Mouse (Mus musculus): ENCODE measurements around the gene Entpd2. TPM values are rescaled to one million over a fixed set of nuclear protein-coding genes. Genes with fewer than 3 reads are reported as not detected.

Gene Entpd2
- polyA plus RNA-seq, 1 experiment from 2014 or later = not detected

DNA sequence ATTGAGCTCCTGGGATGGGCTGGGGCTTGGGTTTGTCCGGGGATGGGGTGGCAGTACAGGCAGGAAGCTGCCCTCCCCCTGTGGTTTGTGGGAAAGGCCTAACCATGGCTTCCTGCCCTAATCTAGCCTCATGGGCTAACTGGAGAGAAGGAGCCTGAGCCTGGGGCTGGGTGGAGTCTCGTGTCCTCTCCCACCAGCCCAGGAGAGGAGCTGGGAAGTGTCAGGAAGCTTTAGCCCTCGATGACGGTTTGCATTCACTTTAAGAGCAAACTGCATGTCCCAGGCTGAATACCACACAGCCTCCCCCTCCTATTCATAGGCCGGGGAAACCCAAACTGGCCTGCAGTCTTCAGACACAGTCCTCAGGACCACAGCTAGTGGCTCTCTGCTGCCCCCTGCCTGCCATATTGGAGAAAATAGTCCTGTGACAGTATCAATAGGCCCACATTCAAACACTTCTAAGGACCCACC lies 31.1 kb downstream of the Entpd2 start:
- H3K4me3 ChIP-seq = no peak overlapping the region
- no peaks in the 10 kb centered on the region for H3K36me3 ChIP-seq (replicated peaks)
- peak; percentile 82 for DNase-seq (ENCODE audit: extremely low spot score, low spot score)
- no peaks in the 10 kb centered on the region for H3K9me3 ChIP-seq
- peaks cover 50% of the 10 kb centered on the region for H3K4me1 ChIP-seq
- WGBS = 27% methylated on average over 5 of the region's 5 CpGs
- peaks cover 70% of the 10 kb centered on the region for H3K27me3 ChIP-seq (ENCODE audit: poor library complexity, severe bottlenecking)
- no peak overlapping the region for H3K27ac ChIP-seq

- no peak overlapping the region for H3K27ac ChIP-seq
Observed at GRCm38 (mm10) chr2:25427256-25427655, 31.6 kb downstream of the Entpd2 start.

DNA sequence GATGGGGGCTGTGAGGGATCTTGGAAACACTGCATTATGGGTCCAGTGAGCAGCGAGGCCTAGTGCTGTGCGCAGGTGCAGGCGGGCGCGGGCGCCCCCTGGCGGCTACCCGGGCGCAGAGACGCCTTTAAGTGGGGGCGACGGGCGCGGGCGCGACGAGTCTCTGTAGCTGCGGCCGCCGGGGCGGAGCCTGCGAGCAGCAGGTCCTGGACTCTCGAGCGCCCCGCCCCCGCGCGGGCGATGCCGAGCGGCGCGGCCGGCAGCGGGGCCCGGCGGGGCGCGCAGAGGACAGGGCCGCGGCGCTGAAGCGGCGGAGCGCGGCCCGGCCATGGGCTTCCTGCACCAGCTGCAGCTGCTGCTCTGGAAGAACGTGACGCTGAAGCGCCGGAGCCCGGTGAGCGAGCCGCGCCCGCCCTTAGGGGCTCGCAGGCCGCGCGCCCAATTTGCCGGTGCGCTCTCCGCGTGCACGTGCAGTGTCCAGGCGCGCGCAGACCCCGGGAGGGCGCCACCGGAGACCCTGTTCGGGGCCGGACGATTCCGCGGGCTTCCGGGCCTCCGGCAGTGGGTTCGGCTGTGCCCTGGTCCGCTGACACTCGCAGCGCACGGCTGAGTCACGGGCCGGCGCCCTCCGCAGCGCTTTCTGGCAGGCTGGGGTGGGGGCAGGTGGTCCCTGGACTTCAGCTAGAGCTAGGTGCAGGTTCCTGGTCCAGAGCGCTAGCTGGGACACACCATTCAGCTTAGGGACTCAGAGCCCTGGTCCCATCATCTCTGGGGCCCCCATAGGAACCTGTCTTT lies 33.0 kb downstream of the Entpd2 start, which contains the start of gene Abca2:
Gene Abca2 (plus strand): TSS at position 262 of the 795 bp plus-strand sequence.
- Histone ChIP-seq H3K9me3 (no peaks in the 10 kb centered on the region), H3K27ac (peak within 1 kb of the TSS; percentile 92), H3K4me1 (peaks cover 47% of the 10 kb centered on the region), H3K36me3 (replicated peaks) (no peaks in the 10 kb centered on the region; the same call in 1 of the 2 replicates), H3K27me3 (ENCODE audit: poor library complexity, severe bottlenecking) (peaks cover 55% of the 10 kb centered on the region), H3K4me3 (peak within 1 kb of the TSS; percentile 83)
- under 1% methylated on average over 89 of the region's 89 CpGs for WGBS
- peak; percentile 91 for DNase-seq (ENCODE audit: extremely low spot score, low spot score)

More at GRCm38 (mm10) chr2:25427256-25427655, 31.6 kb downstream of the Entpd2 start:
- DNase-seq (ENCODE audit: extremely low spot score, low spot score) = no peak
- 92% methylated on average over 5 of the region's 5 CpGs for WGBS
- H3K9me3 ChIP-seq = no peaks in the 10 kb centered on the region
- no peaks in the 10 kb centered on the region for H3K36me3 ChIP-seq (replicated peaks)
- no peak overlapping the region for H3K4me3 ChIP-seq
- H3K27me3 ChIP-seq (ENCODE audit: poor library complexity, severe bottlenecking) = peaks cover 69% of the 10 kb centered on the region
- peaks cover 50% of the 10 kb centered on the region for H3K4me1 ChIP-seq

- peak overlapping the region; percentile 83 for H3K4me3 ChIP-seq
- peak overlapping the region; percentile 92 for H3K27ac ChIP-seq
- 79% methylated on average over 5 of the region's 5 CpGs for WGBS
- peaks cover 47% of the 10 kb centered on the region for H3K4me1 ChIP-seq
- no peak for DNase-seq (ENCODE audit: extremely low spot score, low spot score)
- no peaks in the 10 kb centered on the region for H3K9me3 ChIP-seq
- peaks cover under 1% of the 10 kb centered on the region; the same call in 1 of the 2 replicates for H3K36me3 ChIP-seq (replicated peaks)
- peaks cover 45% of the 10 kb centered on the region for H3K27me3 ChIP-seq (ENCODE audit: poor library complexity, severe bottlenecking)
Observed at GRCm38 (mm10) chr2:25429435-25430180, 33.9 kb downstream of the Entpd2 start.

GRCm38 (mm10) chr2:25430395-25431233 lies 34.9 kb downstream of the Entpd2 start:
- Histone ChIP-seq H3K27ac (no peak overlapping the region), H3K9me3 (no peaks in the 10 kb centered on the region), H3K36me3 (replicated peaks) (peaks cover 10% of the 10 kb centered on the region; the same call in 1 of the 2 replicates), H3K4me1 (peaks cover 43% of the 10 kb centered on the region), H3K27me3 (ENCODE audit: poor library complexity, severe bottlenecking) (peaks cover 35% of the 10 kb centered on the region), H3K4me3 (no peak overlapping the region)
- 69% methylated on average over 17 of the region's 17 CpGs for WGBS
- DNase-seq (ENCODE audit: extremely low spot score, low spot score) = no peak

DNA sequence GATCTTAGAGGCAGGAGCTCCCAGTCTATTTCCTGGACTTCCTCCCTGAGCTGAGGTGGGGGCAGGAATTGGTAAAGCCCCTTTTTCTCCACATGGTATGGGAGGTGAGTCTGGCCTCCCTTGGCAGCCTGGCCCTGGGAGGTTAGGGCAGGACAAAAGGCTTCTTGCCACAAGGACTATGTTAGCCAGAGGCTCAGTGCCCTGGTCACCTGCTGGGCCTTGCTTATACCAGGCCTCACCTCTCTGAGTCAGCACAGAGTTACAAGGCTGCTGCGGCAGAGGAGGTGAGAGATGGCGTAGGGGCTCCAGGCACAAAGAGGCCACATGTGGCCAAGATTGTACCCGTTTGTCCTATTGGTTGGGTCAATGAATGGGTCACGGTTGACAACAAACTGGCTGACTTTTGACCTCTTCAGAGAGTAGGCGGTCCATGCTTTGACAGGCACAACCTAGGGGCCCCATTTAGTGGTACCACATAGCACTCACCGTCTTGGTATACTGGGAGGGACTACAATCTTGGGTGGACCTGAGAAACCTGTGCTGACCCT lies 35.7 kb downstream of the Entpd2 start:
- Histone ChIP-seq H3K4me3 (no peak overlapping the region), H3K36me3 (replicated peaks) (peaks cover 17% of the 10 kb centered on the region), H3K27me3 (ENCODE audit: poor library complexity, severe bottlenecking) (peaks cover 27% of the 10 kb centered on the region), H3K9me3 (no peaks in the 10 kb centered on the region), H3K4me1 (peaks cover 41% of the 10 kb centered on the region), H3K27ac (no peak overlapping the region)
- 60% methylated on average over 6 of the region's 6 CpGs for WGBS
- DNase-seq (ENCODE audit: extremely low spot score, low spot score) = no peak

- Histone ChIP-seq H3K27me3 (ENCODE audit: poor library complexity, severe bottlenecking) (peaks cover 24% of the 10 kb centered on the region), H3K9me3 (no peaks in the 10 kb centered on the region), H3K4me3 (no peak overlapping the region), H3K4me1 (peaks cover 41% of the 10 kb centered on the region), H3K27ac (no peak overlapping the region), H3K36me3 (replicated peaks) (peaks cover 28% of the 10 kb centered on the region)
- DNase-seq (ENCODE audit: extremely low spot score, low spot score) = no peak
- WGBS = 84% methylated on average over 11 of the region's 11 CpGs
Observed at GRCm38 (mm10) chr2:25432326-25433098, 36.8 kb downstream of the Entpd2 start.

DNA sequence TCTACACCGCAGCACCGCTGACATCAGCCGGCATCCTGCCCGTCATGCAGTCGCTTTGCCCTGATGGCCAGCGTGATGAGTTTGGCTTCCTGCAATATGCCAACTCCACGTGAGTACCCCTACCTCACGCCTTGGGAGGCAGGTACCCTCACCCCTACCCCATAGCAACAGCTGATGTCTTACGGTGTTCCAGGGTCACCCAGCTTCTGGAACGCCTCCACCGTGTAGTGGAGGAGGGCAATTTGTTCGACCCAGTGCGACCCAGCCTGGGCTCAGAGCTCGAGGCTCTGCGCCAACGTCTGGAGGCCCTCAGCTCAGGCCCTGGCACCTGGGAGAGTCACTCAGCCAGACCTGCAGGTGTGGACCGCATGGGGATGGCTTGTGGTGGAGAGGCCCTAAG lies 37.4 kb downstream of the Entpd2 start:
- Histone ChIP-seq H3K4me1 (peaks cover 38% of the 10 kb centered on the region), H3K27me3 (ENCODE audit: poor library complexity, severe bottlenecking) (peaks cover 24% of the 10 kb centered on the region), H3K36me3 (replicated peaks) (peaks cover 34% of the 10 kb centered on the region), H3K4me3 (no peak overlapping the region), H3K9me3 (no peaks in the 10 kb centered on the region), H3K27ac (no peak overlapping the region)
- 94% methylated on average over 17 of the region's 17 CpGs for WGBS
- DNase-seq (ENCODE audit: extremely low spot score, low spot score) = no peak

DNA sequence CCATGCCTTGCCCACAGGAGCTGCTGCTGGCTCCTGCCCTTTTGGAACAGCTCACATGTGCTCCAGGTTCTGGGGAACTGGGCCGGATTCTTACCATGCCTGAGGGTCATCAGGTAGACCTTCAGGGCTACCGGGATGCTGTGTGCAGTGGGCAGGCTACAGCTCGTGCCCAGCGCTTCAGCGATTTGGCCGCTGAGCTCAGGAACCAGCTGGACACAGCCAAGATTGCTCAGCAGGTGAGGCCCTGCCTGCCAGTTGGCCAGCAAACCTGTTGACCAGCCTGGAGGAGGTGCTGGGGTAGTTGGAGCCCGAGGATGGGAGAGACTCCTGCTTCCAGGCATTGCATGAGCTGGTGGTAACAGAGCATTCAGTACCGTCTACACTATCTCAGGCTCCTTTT lies 38.6 kb downstream of the Entpd2 start:
- H3K9me3 ChIP-seq = no peaks in the 10 kb centered on the region
- 90% methylated on average over 8 of the region's 8 CpGs for WGBS
- DNase-seq (ENCODE audit: extremely low spot score, low spot score) = no peak
- peaks cover 46% of the 10 kb centered on the region for H3K36me3 ChIP-seq (replicated peaks)
- H3K27ac ChIP-seq = no peak overlapping the region
- H3K4me3 ChIP-seq = no peak overlapping the region
- H3K27me3 ChIP-seq (ENCODE audit: poor library complexity, severe bottlenecking) = peaks cover 19% of the 10 kb centered on the region
- peaks cover 29% of the 10 kb centered on the region for H3K4me1 ChIP-seq

- Histone ChIP-seq H3K27ac (no peak overlapping the region), H3K9me3 (no peaks in the 10 kb centered on the region), H3K4me3 (no peak overlapping the region), H3K36me3 (replicated peaks) (peaks cover 63% of the 10 kb centered on the region), H3K27me3 (ENCODE audit: poor library complexity, severe bottlenecking) (no peaks in the 10 kb centered on the region), H3K4me1 (peaks cover 9% of the 10 kb centered on the region)
- no peak for DNase-seq (ENCODE audit: extremely low spot score, low spot score)
- 93% methylated on average over 10 of the region's 10 CpGs for WGBS
Observed at GRCm38 (mm10) chr2:25436286-25436820, 40.7 kb downstream of the Entpd2 start.

GRCm38 (mm10) chr2:25441067-25441466 lies 45.4 kb downstream of the Entpd2 start:
- no peaks in the 10 kb centered on the region for H3K9me3 ChIP-seq
- 87% methylated on average over 20 of the region's 20 CpGs for WGBS
- no peak overlapping the region for H3K27ac ChIP-seq
- no peak for DNase-seq (ENCODE audit: extremely low spot score, low spot score)
- H3K4me3 ChIP-seq = no peak overlapping the region
- peaks cover 95% of the 10 kb centered on the region for H3K36me3 ChIP-seq (replicated peaks)
- H3K4me1 ChIP-seq = no peaks in the 10 kb centered on the region
- no peaks in the 10 kb centered on the region for H3K27me3 ChIP-seq (ENCODE audit: poor library complexity, severe bottlenecking)
